Mouse (Mus musculus) limb, embryonic 10.5 days (tissue): Measurements from ENCODE around the gene Pdf. TPM values are rescaled to one million over a fixed set of nuclear protein-coding genes. Genes with fewer than 3 reads are reported as not detected.

Source experiments
- microRNA-seq: library from miRNA; unstranded; fragments of <30 nt; microRNA quantifications from one replicate; pipeline ENCODE4, GENCODE M21; 2017
- polyA plus RNA-seq: library from polyadenylated mRNA; unstranded; fragments of >200 nt; fragmentation: Nextera tagmentation; extraction: Ambion mirVana; gene quantifications from 2 replicates; pipeline ENCODE4 v1.2.1, GENCODE M21; 2016

The Pdf gene
- polyA plus RNA-seq, 1 experiment from 2014 or later = 61.1 TPM

Small RNAs within 50 kb of the gene (microRNA-seq; reads per million reads assigned to microRNA genes)
- 1.8 reads per million for gene Mir7075

Other genes with a start within 250 kb of the Pdf start
- gene Has3, start 178.4 kb downstream of the Pdf start, polyA plus RNA-seq = 0.06 and 0.13 TPM in 2 replicates
- gene Utp4, start 155.0 kb downstream of the Pdf start, polyA plus RNA-seq = 84.7 and 107 TPM in 2 replicates
- 15.8 and 15.9 TPM in 2 replicates for gene Sntb2, start 112.9 kb downstream of the Pdf start, polyA plus RNA-seq
- gene Vps4a, start 17.4 kb downstream of the Pdf start, polyA plus RNA-seq = 56.4 and 67.5 TPM in 2 replicates
- 41.8 and 46.1 TPM in 2 replicates for gene Cog8, start 8.1 kb upstream of the Pdf start, polyA plus RNA-seq
- gene Nip7, start 8.3 kb upstream of the Pdf start, polyA plus RNA-seq = 122 and 143 TPM in 2 replicates
- gene Tmed6, start 17.0 kb upstream of the Pdf start, polyA plus RNA-seq = 0.34 TPM in 1 of 2 replicates, not detected in the other
- gene Terf2, start 47.9 kb upstream of the Pdf start, polyA plus RNA-seq = 16.4 and 18.1 TPM in 2 replicates
- 126 and 128 TPM in 2 replicates for gene Cyb5b, start 102.0 kb upstream of the Pdf start, polyA plus RNA-seq
- gene Nfat5, start 244.9 kb upstream of the Pdf start, polyA plus RNA-seq = 10.0 and 13.0 TPM in 2 replicates